ENCODE assay signal across 7 mouse cellular contexts in the genomic region with DNA sequence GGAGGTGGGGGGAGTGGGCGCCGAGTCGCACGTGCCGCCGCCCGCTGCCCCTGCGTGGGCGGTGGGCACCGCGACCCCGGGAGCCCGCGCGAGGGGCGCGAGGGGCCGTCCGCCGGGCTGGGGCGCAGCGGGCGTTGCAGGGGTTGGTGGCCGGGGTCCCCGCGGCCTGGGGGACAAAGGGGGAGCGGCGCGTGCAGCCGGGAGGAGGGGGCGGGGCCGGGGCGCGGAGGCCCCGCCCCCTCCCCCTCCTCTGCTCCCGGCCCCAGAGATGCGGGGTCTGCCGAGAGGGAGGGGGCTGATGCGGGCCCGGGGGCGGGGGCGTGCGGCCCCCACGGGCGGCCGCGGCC. TPM values are rescaled to one million over a fixed set of nuclear protein-coding genes. Genes with fewer than 3 reads are reported as not detected.
DNase-seq lines count a peak whose midpoint lies in the region; ATAC-seq and TF ChIP-seq lines count a peak whose summit lies in the region.

No protein-coding gene starts in this region.

- peak; percentile 62 for DNase-seq in lung, embryonic 14.5 days
- DNase-seq in lung, postnatal 25 days (ENCODE audit: low spot score): no peak
- peak; percentile 77 for DNase-seq in embryo, embryonic 11 days
- DNase-seq in lung, postnatal 14 days: peak; percentile 19
- no peak for DNase-seq in frontal cortex, postnatal 10 days (ENCODE audit: low spot score in 2 of 2)
- no peak for DNase-seq in spleen, postnatal 14 days (ENCODE audit: low spot score in 2 of 2)

- H3K4me1 ChIP-seq in lung, embryonic 14.5 days (ENCODE audit: insufficient read depth): peaks cover 11% of the 10 kb centered on the region; the same call in 1 of the 2 replicates
- peaks cover 53% of the 10 kb centered on the region for H3K4me1 ChIP-seq in hindbrain, embryonic 13.5 days (replicated peaks)

- no peak for ATAC-seq in lung, embryonic 14.5 days (ENCODE audit: insufficient read depth)
- ATAC-seq in hindbrain, embryonic 13.5 days (ENCODE audit: low FRiP score): peak; percentile 1; the same call in 1 of the 2 replicates

- under 1% methylated on average over 45 of the region's 47 CpGs for WGBS in lung, embryonic 14.5 days
- WGBS in hindbrain, embryonic 13.5 days: under 1% methylated on average over 19 of the region's 47 CpGs

- no peaks in the 10 kb centered on the region for H3K27me3 ChIP-seq in lung, embryonic 14.5 days (ENCODE audit: insufficient read depth, low read length)
- no peaks in the 10 kb centered on the region for H3K27me3 ChIP-seq in hindbrain, embryonic 13.5 days

- peak overlapping the region; percentile 96 for H3K9ac ChIP-seq in lung, embryonic 14.5 days
- H3K9ac ChIP-seq in hindbrain, embryonic 13.5 days: peak overlapping the region; percentile 98

- H3K36me3 ChIP-seq in lung, embryonic 14.5 days (ENCODE audit: insufficient read depth): peaks cover 34% of the 10 kb centered on the region
- H3K36me3 ChIP-seq in hindbrain, embryonic 13.5 days: peaks cover 33% of the 10 kb centered on the region

- H3K27ac ChIP-seq in lung, embryonic 14.5 days (ENCODE audit: low read depth): peak overlapping the region; percentile 98
- H3K27ac ChIP-seq in hindbrain, embryonic 13.5 days: peak overlapping the region; percentile 97

- peak overlapping the region; percentile 89 for H3K4me3 ChIP-seq in lung, embryonic 14.5 days (ENCODE audit: low read depth, low read length)
- peak overlapping the region; percentile 88 for H3K4me3 ChIP-seq in hindbrain, embryonic 13.5 days

- no peak for TF ChIP-seq CTCF in lung, embryonic 14.5 days (IDR thresholded peaks at IDR 0.05; ENCODE audit: low read depth)

- H3K4me2 ChIP-seq in lung, embryonic 14.5 days: peak overlapping the region; percentile 86
- peak overlapping the region; percentile 100 for H3K4me2 ChIP-seq in hindbrain, embryonic 13.5 days

- no peaks in the 10 kb centered on the region for H3K9me3 ChIP-seq in lung, embryonic 14.5 days (ENCODE audit: low read depth, low read length)
- H3K9me3 ChIP-seq in hindbrain, embryonic 13.5 days: no peaks in the 10 kb centered on the region

RNA-seq across cellular contexts. Expression of gene Ehmt2, which starts 0.4 kb away (rescaled TPM):
- polyA plus RNA-seq in lung, embryonic 14.5 days (2014; fragmentation: Nextera tagmentation; extraction: Ambion mirVana): 64.1 and 71.0 TPM in 2 replicates
- 90.1 and 98.0 TPM in 2 replicates for polyA plus RNA-seq in hindbrain, embryonic 13.5 days (2015; fragmentation: Nextera tagmentation; extraction: Ambion mirVana)

RNA-seq across cellular contexts. Expression of gene C2, which starts 0.6 kb away (rescaled TPM):
- 1.3 and 1.4 TPM in 2 replicates for polyA plus RNA-seq in lung, embryonic 14.5 days (2014; fragmentation: Nextera tagmentation; extraction: Ambion mirVana)
- 1.4 and 2.3 TPM in 2 replicates for polyA plus RNA-seq in hindbrain, embryonic 13.5 days (2015; fragmentation: Nextera tagmentation; extraction: Ambion mirVana)

RNA-seq across cellular contexts. Expression of gene Slc44a4, which starts 15.6 kb away (rescaled TPM):
- polyA plus RNA-seq in lung, embryonic 14.5 days (2014; fragmentation: Nextera tagmentation; extraction: Ambion mirVana): 0.42 and 0.55 TPM in 2 replicates
- 0.17 TPM in 1 of 2 replicates, not detected in the other for polyA plus RNA-seq in hindbrain, embryonic 13.5 days (2015; fragmentation: Nextera tagmentation; extraction: Ambion mirVana)

RNA-seq across cellular contexts. Expression of gene Gm20547, which starts 16.8 kb away (rescaled TPM):
- not detected in 2 replicates for polyA plus RNA-seq in lung, embryonic 14.5 days (2014; fragmentation: Nextera tagmentation; extraction: Ambion mirVana)
- 0.10 TPM in 1 of 2 replicates, not detected in the other for polyA plus RNA-seq in hindbrain, embryonic 13.5 days (2015; fragmentation: Nextera tagmentation; extraction: Ambion mirVana)

RNA-seq across cellular contexts. Expression of gene Zbtb12, which starts 19.4 kb away (rescaled TPM):
- polyA plus RNA-seq in lung, embryonic 14.5 days (2014; fragmentation: Nextera tagmentation; extraction: Ambion mirVana): 0.81 and 1.2 TPM in 2 replicates
- polyA plus RNA-seq in hindbrain, embryonic 13.5 days (2015; fragmentation: Nextera tagmentation; extraction: Ambion mirVana): 13.5 and 13.9 TPM in 2 replicates

Comparison
In these comparisons a context has a peak if more than half of its experiments do, and no peak if none do; other contexts are left out.
1. DNase-seq: peak in lung, embryonic 14.5 days (single experiment), embryo, embryonic 11 days (single experiment) and lung, postnatal 14 days (single experiment); none in lung, postnatal 25 days (single experiment), frontal cortex, postnatal 10 days (0 of 2) and spleen, postnatal 14 days (0 of 2).